Comparison of ENCODE assay signal across 11 mouse cellular contexts in the genomic region with DNA sequence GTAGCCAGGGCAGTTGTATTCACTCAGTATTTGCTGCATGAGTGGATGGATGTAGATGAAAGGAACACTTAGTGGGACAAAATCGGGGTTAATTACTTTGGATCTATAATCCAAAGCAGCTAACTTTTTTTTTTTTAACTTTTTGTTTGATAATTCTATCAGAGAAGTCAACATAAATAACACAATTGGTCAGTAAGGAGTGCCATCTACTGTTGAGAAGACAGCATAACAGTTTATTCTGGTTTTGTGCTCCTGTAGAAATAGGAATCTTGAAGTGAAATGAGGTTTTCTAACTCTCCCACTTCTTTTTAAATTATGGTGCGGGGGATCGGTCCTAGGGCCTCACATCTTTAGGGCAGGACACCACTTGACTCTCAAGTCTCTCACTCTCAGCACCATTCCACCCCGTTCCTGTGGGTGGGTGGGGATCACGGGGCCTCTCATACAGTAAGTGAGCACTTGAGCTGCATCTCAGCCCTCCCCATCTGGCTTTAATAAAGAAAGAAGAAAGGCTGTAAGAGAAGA.
A peak's percentile ranks its signal among the peaks of the same experiment; 100 is the strongest.
DNase-seq lines count a peak whose midpoint lies in the region; ATAC-seq and TF ChIP-seq lines count a peak whose summit lies in the region.
"Had no signal": no experiment of that assay in that cellular context is flagged by ENCODE, and none has a peak within 500 bp of the region (broad histone marks: within the 10 kb centered on the region; RNA-seq: fewer than 3 reads in every experiment).

No protein-coding gene starts in this region.

- H3K27me3 ChIP-seq in forebrain, embryonic 14.5 days (replicated peaks; ENCODE audit: control insufficient read depth, insufficient read depth, low read length): no peaks in the 10 kb centered on the region
- no peaks in the 10 kb centered on the region for H3K27me3 ChIP-seq in forebrain, embryonic 11.5 days (ENCODE audit: control insufficient read depth, insufficient read depth, low read length)
- no peaks in the 10 kb centered on the region for H3K27me3 ChIP-seq in lung, embryonic 14.5 days (ENCODE audit: insufficient read depth, low read length)

- H3K9ac ChIP-seq in forebrain, embryonic 14.5 days (ENCODE audit: low read length): no peak overlapping the region
- no peak overlapping the region for H3K9ac ChIP-seq in forebrain, embryonic 11.5 days (ENCODE audit: low read length)
- no peak overlapping the region for H3K9ac ChIP-seq in lung, embryonic 14.5 days

- DNase-seq in forebrain, embryonic 14.5 days (ENCODE audit: low spot score): peak; percentile 74
- DNase-seq in forebrain, embryonic 11.5 days (ENCODE audit: low spot score): no peak
- DNase-seq in lung, embryonic 14.5 days: peak; percentile 75
- DNase-seq in lung, postnatal 25 days (ENCODE audit: low spot score): no peak
- DNase-seq in brain, embryonic 18.5 days (ENCODE audit: low read depth, low spot score): peak; percentile 10
- DNase-seq in retina, postnatal 7 days (ENCODE audit: low read depth, low spot score): peak; percentile 17
- DNase-seq in natural killer cell, adult 2 months (ENCODE audit: low spot score in 2 of 2): no peak
- no peak for DNase-seq in layer of hippocampus, adult 9-11 months
- DNase-seq: gastrocnemius, postnatal 25 days; kidney, postnatal 25 days; thymus, postnatal 4 days had no signal

- H3K9me3 ChIP-seq in forebrain, embryonic 14.5 days (replicated peaks; ENCODE audit: control insufficient read depth, low read length): no peaks in the 10 kb centered on the region
- H3K9me3 ChIP-seq in forebrain, embryonic 11.5 days (ENCODE audit: control insufficient read depth, low read length): no peaks in the 10 kb centered on the region
- H3K9me3 ChIP-seq in lung, embryonic 14.5 days (ENCODE audit: low read depth, low read length): no peaks in the 10 kb centered on the region

- H3K4me2 ChIP-seq in forebrain, embryonic 14.5 days (ENCODE audit: low read length): no peak overlapping the region
- H3K4me2 ChIP-seq in forebrain, embryonic 11.5 days (ENCODE audit: low read depth, low read length, severe bottlenecking): no peak overlapping the region
- H3K4me2 ChIP-seq in lung, embryonic 14.5 days: no peak overlapping the region

- no peaks in the 10 kb centered on the region for H3K4me1 ChIP-seq in forebrain, embryonic 14.5 days (ENCODE audit: control insufficient read depth, insufficient read depth, low read length)
- no peaks in the 10 kb centered on the region for H3K4me1 ChIP-seq in forebrain, embryonic 11.5 days (replicated peaks; ENCODE audit: control insufficient read depth, insufficient read depth, low read length)
- no peaks in the 10 kb centered on the region for H3K4me1 ChIP-seq in lung, embryonic 14.5 days (ENCODE audit: insufficient read depth)

- H3K4me3 ChIP-seq in forebrain, embryonic 14.5 days (ENCODE audit: low read depth, low read length): no peak overlapping the region
- no peak overlapping the region for H3K4me3 ChIP-seq in forebrain, embryonic 11.5 days (ENCODE audit: low read depth, low read length)
- no peak overlapping the region for H3K4me3 ChIP-seq in lung, embryonic 14.5 days (ENCODE audit: low read depth, low read length)

- H3K36me3 ChIP-seq in forebrain, embryonic 14.5 days (ENCODE audit: control insufficient read depth, insufficient read depth, low read length): no peaks in the 10 kb centered on the region
- no peaks in the 10 kb centered on the region for H3K36me3 ChIP-seq in forebrain, embryonic 11.5 days (ENCODE audit: control insufficient read depth, insufficient read depth, low read length)
- H3K36me3 ChIP-seq in lung, embryonic 14.5 days (ENCODE audit: insufficient read depth): no peaks in the 10 kb centered on the region

- no peak overlapping the region for H3K27ac ChIP-seq in forebrain, embryonic 14.5 days (ENCODE audit: low read depth, low read length)
- H3K27ac ChIP-seq in forebrain, embryonic 11.5 days (ENCODE audit: low read depth, low read length): no peak overlapping the region
- H3K27ac ChIP-seq in lung, embryonic 14.5 days (ENCODE audit: low read depth): no peak overlapping the region

- peak; percentile 57 for TF ChIP-seq CTCF in lung, embryonic 14.5 days (IDR thresholded peaks at IDR 0.05; ENCODE audit: low read depth)

- no peak for ATAC-seq in forebrain, embryonic 14.5 days
- no peak for ATAC-seq in forebrain, embryonic 11.5 days (replicated peaks; ENCODE audit: low FRiP score)
- ATAC-seq in lung, embryonic 14.5 days (ENCODE audit: insufficient read depth): no peak

- WGBS in forebrain, embryonic 14.5 days: 58% methylated on average over 5 of the region's 5 CpGs
- WGBS in forebrain, embryonic 11.5 days: 63% methylated on average over 5 of the region's 5 CpGs
- 35% methylated on average over 5 of the region's 5 CpGs for WGBS in lung, embryonic 14.5 days

Comparison
In these comparisons a context has a peak if more than half of its experiments do, and no peak if none do; other contexts are left out.
1. DNase-seq: peak in forebrain, embryonic 14.5 days (single experiment), lung, embryonic 14.5 days (single experiment), brain, embryonic 18.5 days (single experiment) and retina, postnatal 7 days (single experiment); none in forebrain, embryonic 11.5 days (single experiment), lung, postnatal 25 days (single experiment), natural killer cell, adult 2 months (0 of 2) and layer of hippocampus, adult 9-11 months (single experiment).